In genomic region chr19:41445013-41445610, GRCm38 (mm10) we compare ENCODE assay signal across 15 mouse cellular contexts. TPM values are rescaled to one million over a fixed set of nuclear protein-coding genes. Genes with fewer than 3 reads are reported as not detected.
DNase-seq lines count a peak whose midpoint lies in the region; ATAC-seq and TF ChIP-seq lines count a peak whose summit lies in the region.
"Had no signal": no experiment of that assay in that cellular context is flagged by ENCODE, and none has a peak within 500 bp of the region (broad histone marks: within the 10 kb centered on the region; RNA-seq: fewer than 3 reads in every experiment).

No protein-coding gene starts in this region.

- TF ChIP-seq EP300 in MEL (IDR thresholded peaks at IDR 0.05; ENCODE audit: low read depth in 1 of 2, low read length in 2 of 2) = no peak

- TF ChIP-seq RAD21 in MEL (IDR thresholded peaks at IDR 0.05; ENCODE audit: low read depth, low read length) = no peak

- H3K36me3 ChIP-seq in MEL (ENCODE audit: control insufficient read depth in 1 of 2, insufficient read depth in 2 of 2, low read length in 2 of 2) = peaks cover 0 to 18% of the 10 kb centered on the region in 2 experiments; a peak in 2 of 4 replicates
- H3K36me3 ChIP-seq in intestine, postnatal 0 days (ENCODE audit: control insufficient read depth, insufficient read depth) = no peaks in the 10 kb centered on the region
- H3K36me3 ChIP-seq in small intestine, adult 2 months (ENCODE audit: control insufficient read depth, insufficient read depth, low read length) = no peaks in the 10 kb centered on the region
- H3K36me3 ChIP-seq: embryonic facial prominence, embryonic 12.5 days; heart, embryonic 15.5 days; hindbrain, embryonic 12.5 days; neural tube, embryonic 12.5 days had no signal

- peak; percentile 70 for DNase-seq in heart, adult 11 months
- no peak for DNase-seq in heart, postnatal 14 days
- DNase-seq in MEL (ENCODE audit: low read depth, low spot score) = no peak
- no peak for DNase-seq in cerebellum, adult 18-20 months
- DNase-seq in thymus, postnatal 4 days = no peak
- no peak for DNase-seq in cerebellum, postnatal 10 days
- DNase-seq: cerebellum, adult 9-11 months; kidney, adult 11 months; right cerebral cortex, postnatal 4 days had no signal

- H3K27me3 ChIP-seq in MEL (ENCODE audit: control insufficient read depth in 1 of 2, insufficient read depth in 2 of 2, low read length in 2 of 2) = no peaks in the 10 kb centered on the region
- H3K27me3 ChIP-seq in intestine, postnatal 0 days (replicated peaks; ENCODE audit: control insufficient read depth, insufficient read depth, low read length) = no peaks in the 10 kb centered on the region
- H3K27me3 ChIP-seq in small intestine, adult 2 months (ENCODE audit: control insufficient read depth, insufficient read depth, low read length) = no peaks in the 10 kb centered on the region

- WGBS in intestine, postnatal 0 days = 28% methylated on average over 10 of the region's 10 CpGs
- 24% methylated on average over 10 of the region's 10 CpGs for whole genome bisulfite sequencing in small intestine, adult 2 months

- no peak for TF ChIP-seq CTCF in MEL (IDR thresholded peaks at IDR 0.05 in 2 of 3, conservative IDR thresholded peaks at IDR 0.05 in 1 of 3; ENCODE audit: control insufficient read depth in 1 of 3, insufficient read depth in 1 of 3, low read depth in 2 of 3, low read length in 3 of 3, poor library complexity in 1 of 3, severe bottlenecking in 1 of 3)
- TF ChIP-seq CTCF in intestine, postnatal 0 days (IDR thresholded peaks at IDR 0.05; ENCODE audit: low read depth) = no peak
- no peak for TF ChIP-seq CTCF in small intestine, adult 2 months (IDR thresholded peaks at IDR 0.05; ENCODE audit: extremely low read depth, insufficient read length, insufficient replicate concordance, low read depth, low read length)

- no peaks in the 10 kb centered on the region; the same call in 1 of the 2 replicates for H3K79me2 ChIP-seq in MEL (ENCODE audit: control insufficient read depth, insufficient read depth, low read length, poor library complexity)

- H3K27ac ChIP-seq in MEL (ENCODE audit: control insufficient read depth, low read depth, low read length) = peak overlapping the region; percentile 66
- no peak overlapping the region for H3K27ac ChIP-seq in intestine, postnatal 0 days (ENCODE audit: low read depth, low read length)
- H3K27ac ChIP-seq in small intestine, adult 2 months (ENCODE audit: insufficient read depth, low read depth, low read length) = peak overlapping the region; percentile 43; the same call in 1 of the 2 replicates
- H3K27ac ChIP-seq: embryonic facial prominence, embryonic 12.5 days; heart, embryonic 15.5 days; hindbrain, embryonic 12.5 days; neural tube, embryonic 12.5 days had no signal

- H3K4me2 ChIP-seq in intestine, postnatal 0 days (replicated peaks; ENCODE audit: low read depth) = peak overlapping the region; percentile 37; the same call in 1 of the 2 replicates
- H3K4me2 ChIP-seq: embryonic facial prominence, embryonic 12.5 days; heart, embryonic 15.5 days; hindbrain, embryonic 12.5 days; neural tube, embryonic 12.5 days had no signal

- 0 out of 2 replicates have a peak, but pooled peaks have one; percentile 41 for ATAC-seq in intestine, postnatal 0 days

- TF ChIP-seq POLR2A in MEL (IDR thresholded peaks at IDR 0.05; ENCODE audit: control insufficient read depth in 1 of 2, insufficient read depth in 1 of 2, low read depth in 1 of 2, low read length in 2 of 2, poor library complexity in 1 of 2) = no peak
- no peak for TF ChIP-seq POLR2A in small intestine, adult 2 months (IDR thresholded peaks at IDR 0.05; ENCODE audit: low read depth, low read length)

- H3K9me3 ChIP-seq in MEL (replicated peaks; ENCODE audit: insufficient read depth, low read length) = no peaks in the 10 kb centered on the region
- no peaks in the 10 kb centered on the region for H3K9me3 ChIP-seq in intestine, postnatal 0 days (ENCODE audit: control insufficient read depth)
- H3K9me3 ChIP-seq: embryonic facial prominence, embryonic 12.5 days; heart, embryonic 15.5 days; hindbrain, embryonic 12.5 days; neural tube, embryonic 12.5 days had no signal

- intact Hi-C loops in heart, postnatal 14 days (cut with DNase I) = no loop called here

- H3K4me3 ChIP-seq in MEL (ENCODE audit: control insufficient read depth in 1 of 2, insufficient read depth in 1 of 2, low read depth in 2 of 2, low read length in 2 of 2) = peak overlapping the region in 1 of 2 experiments; percentile 12; a peak in 1 of 4 replicates
- H3K4me3 ChIP-seq in intestine, postnatal 0 days (ENCODE audit: low read depth, low read length) = no peak overlapping the region
- H3K4me3 ChIP-seq in small intestine, adult 2 months (ENCODE audit: low read depth, low read length) = no peak overlapping the region
- H3K4me3 ChIP-seq: embryonic facial prominence, embryonic 12.5 days; heart, embryonic 15.5 days; hindbrain, embryonic 12.5 days; neural tube, embryonic 12.5 days had no signal

- H3K9ac ChIP-seq in MEL (ENCODE audit: control insufficient read depth, low read depth, low read length, poor library complexity, severe bottlenecking) = peak overlapping the region; percentile 54
- no peak overlapping the region for H3K9ac ChIP-seq in intestine, postnatal 0 days (ENCODE audit: low read depth, low read length)
- H3K9ac ChIP-seq: embryonic facial prominence, embryonic 12.5 days; heart, embryonic 15.5 days; hindbrain, embryonic 12.5 days; neural tube, embryonic 12.5 days had no signal

- peaks cover 5 to 18% of the 10 kb centered on the region in 2 experiments; a peak in 3 of 4 replicates for H3K4me1 ChIP-seq in MEL (ENCODE audit: control insufficient read depth in 1 of 2, insufficient read depth in 2 of 2, low read length in 2 of 2)
- peaks cover 23% of the 10 kb centered on the region; the same call in 1 of the 2 replicates for H3K4me1 ChIP-seq in intestine, postnatal 0 days (replicated peaks; ENCODE audit: control insufficient read depth, insufficient read depth, low read length)
- peaks cover 22% of the 10 kb centered on the region for H3K4me1 ChIP-seq in small intestine, adult 2 months (ENCODE audit: control insufficient read depth, insufficient read depth, insufficient read length, low read length)

TF ChIP-seq in MEL, 35 proteins besides CTCF, POLR2A, EP300 and RAD21:
- TF ChIP-seq POLR2AphosphoS2 (IDR thresholded peaks at IDR 0.05; ENCODE audit: low read length) = no peak
- TF ChIP-seq GATA1 (IDR thresholded peaks at IDR 0.05; ENCODE audit: low read depth, low read length) = 0 out of 2 replicates have a peak, but pooled peaks have one; percentile 38

RNA-seq across cellular contexts. Expression of gene Lcor, which starts 37.3 kb away (rescaled TPM):
- 10 to 100 TPM; 11.7 to 13.0 TPM for total RNA-seq in heart, postnatal 14 days (2021)
- 8.7 and 9.1 TPM in 2 replicates for total RNA-seq in MEL (2012; rRNA removed)
- polyA plus RNA-seq in MEL (2012; ENCODE audit: insufficient read depth in 1 of 2, insufficient read length in 2 of 2, low read depth in 1 of 2, low replicate concordance in 2 of 2, missing spikeins in 1 of 2) = 1 to 10 TPM in 1 of 2 experiments, not detected in 1; 8.1 TPM
- 16.0 and 18.4 TPM in 2 replicates for polyA plus RNA-seq in intestine, postnatal 0 days (2015; fragmentation: Nextera tagmentation; extraction: Ambion mirVana)
- 1.6 and 2.9 TPM in 2 replicates for polyA plus RNA-seq in small intestine, adult 2 months (2012; rRNA removed)
